Mouse (Mus musculus) kidney, postnatal 14 days (tissue): ENCODE data around the gene Stmn3.

Experiments
- DNase-seq: peaks from one replicate; pipeline ENCODE4 v3.0.0; 2022; ENCODE audit warnings: mixed read lengths

The Stmn3 gene

DNA sequence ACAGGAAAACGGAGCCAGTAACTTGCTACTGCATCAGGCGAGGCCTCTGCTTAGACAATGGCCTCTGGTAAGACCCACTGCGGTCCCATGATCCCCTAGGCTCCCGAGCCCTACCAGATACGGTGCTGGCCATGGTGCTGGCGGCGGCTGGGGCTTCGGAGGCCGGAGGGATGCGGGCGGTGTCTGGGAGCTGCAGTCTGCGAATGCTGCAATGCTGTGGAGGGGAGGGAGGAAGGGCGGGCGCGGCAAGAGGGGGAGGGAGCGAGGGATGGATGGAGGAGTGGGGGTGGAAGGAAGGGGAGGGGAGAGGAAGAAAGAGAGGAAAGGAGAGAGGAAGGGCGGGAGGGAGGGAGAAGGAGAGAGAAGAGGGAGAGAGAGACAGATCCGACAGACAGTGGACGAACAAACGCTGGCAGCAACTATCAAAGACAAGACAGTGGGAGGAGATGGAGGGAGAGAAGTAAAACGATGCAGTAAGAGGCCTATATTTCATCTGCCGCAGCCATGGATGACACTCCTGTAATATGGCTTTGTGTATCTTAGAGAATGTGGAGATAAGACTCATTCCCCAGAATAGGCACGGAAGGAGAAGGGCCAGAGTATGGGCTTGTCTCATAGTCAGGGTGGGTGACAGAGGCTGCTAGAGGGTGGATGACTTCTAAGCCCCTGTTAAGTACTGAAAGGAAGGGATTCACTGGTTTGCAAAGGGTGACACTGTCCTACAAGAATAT lies at the start of gene Stmn3:
Gene Stmn3 (minus strand): TSS at position 421 of the 731 bp plus-strand sequence.
- DNase-seq, result peak; percentile 67

DNA sequence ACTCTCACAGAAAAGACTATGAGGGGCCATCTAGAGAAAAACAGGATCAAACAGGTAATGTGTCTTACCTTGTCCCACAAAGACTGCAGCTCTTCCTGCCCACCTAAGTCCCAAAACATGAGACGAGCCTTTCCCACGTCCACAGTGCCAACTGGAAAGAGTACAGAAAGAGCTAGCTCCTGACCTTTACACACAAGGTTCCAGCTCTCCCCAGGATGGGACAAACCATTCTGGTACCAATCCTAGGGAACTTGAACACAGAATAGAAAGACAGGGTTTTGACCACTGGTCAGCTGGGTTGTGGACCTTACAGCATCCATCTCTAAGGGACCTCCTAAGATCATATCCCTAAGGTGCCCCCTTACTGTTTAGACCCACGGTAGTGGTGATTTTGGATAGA lies 49.6 kb upstream of the Stmn3 start:
- no peak for DNase-seq

DNA sequence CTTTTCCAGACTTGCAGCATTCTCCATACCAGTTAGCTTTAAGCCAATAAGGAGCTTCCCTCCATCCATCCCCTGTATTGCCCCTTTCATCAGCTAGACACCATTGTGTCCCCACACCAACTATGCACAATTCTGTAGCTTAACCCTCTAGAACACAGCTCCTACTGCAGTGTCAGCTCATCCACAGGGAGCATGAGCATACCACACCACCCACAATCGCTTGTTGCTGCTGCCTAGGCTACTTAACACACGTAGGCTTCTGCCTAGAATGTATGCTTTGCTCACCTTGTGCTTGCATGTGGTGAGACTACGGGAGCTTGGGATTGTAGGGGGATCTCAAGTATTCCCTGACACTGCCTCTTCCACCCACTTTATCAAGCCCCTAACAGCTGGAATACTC lies 42.5 kb upstream of the Stmn3 start:
- no peak for DNase-seq

DNA sequence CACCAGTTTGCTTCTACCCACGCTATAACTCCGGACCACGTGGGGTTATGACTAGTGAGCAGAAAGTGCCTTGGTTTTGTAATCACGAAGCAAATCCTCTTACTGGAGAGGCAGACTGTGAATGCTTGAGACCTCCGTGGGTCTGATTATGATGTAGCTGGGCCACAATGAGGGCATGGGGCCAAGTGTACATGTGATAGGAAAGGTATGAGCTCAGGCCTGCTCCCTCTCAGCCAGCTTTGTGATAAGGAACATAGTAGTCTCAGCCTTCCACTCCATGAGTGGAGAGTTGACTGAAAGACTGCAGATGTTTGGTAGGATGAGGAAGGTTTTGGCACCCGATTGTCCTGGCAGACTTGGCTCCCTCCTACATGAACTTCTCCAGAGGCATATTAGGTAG lies 28.5 kb upstream of the Stmn3 start:
- no peak for DNase-seq

DNA sequence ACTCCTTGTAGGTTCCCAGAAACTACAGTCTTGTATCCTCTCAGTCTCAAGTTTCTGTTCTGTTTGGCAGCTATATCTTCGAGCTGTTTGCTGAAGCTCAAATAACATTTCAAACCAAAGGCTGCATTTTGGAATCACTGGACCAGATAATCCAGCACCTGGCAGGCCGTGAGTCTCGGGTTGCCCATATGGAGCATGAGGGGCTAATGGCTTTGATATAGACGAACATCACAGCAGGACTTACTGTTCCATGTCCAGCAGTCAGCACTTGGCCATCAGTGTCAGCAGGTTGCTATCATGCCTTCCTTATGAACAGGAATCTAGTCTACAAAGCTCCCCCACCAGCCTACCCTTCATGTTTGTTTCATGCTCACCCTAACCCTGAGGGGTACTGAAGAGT lies 26.1 kb upstream of the Stmn3 start:
- DNase-seq, result no peak

DNA sequence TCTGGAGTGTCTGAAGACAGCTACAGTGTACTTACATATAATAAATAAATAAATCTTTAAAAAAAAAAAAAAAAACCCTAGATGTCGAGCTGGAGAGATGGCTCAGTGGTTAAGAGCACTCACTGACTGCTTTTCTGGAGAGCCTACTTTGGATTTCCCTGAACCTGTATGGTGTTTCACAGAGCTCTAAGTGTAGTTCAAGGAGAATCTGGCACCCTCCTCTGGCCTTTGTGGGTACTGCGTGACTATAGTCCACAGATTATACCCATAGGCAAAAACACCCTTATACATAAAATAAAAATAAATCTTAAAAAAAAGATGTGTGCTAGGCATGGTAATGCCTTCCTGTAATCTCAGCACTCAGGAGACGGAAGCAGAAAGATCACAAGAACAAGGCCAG lies 19.7 kb upstream of the Stmn3 start:
- DNase-seq, result peak; percentile 78

DNA sequence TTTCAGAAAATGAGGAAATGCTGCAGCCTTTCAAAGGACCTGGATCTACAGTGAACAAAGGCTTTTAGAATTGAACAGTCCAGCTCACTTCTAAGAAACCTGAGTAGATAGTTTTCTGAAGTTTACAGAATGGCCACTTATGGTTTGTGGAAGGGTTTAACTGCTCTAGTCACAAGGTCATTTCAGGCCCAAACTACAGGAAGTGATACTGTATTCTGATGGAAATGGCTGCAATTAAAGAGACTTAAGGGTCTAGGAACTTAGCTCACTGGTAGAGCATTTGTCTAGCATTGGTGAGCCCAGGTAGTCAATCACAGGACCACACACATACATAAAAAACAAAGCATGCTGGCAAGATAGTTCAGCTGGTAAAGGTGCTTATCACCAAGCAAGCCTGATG lies 18.2 kb upstream of the Stmn3 start:
- no peak for DNase-seq

DNA sequence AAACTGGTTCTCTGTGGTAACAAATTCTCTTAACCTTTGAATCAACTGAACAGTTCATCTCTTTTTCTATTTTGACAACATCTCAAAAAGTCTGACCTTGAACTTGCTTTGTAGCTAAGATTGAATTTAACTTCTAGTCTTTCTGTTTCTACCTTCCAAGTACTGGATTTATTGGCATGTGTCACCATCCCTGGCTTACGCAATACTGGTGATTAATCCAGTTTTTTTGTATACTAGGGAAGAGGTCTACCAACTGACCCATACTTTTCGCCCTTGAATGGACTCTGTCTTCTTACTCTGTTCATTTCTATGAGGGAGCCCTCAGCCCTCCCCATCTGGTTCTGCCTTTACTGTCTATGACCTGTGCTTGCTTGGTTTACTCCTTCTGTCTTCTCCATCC lies 11.8 kb upstream of the Stmn3 start:
- DNase-seq, result no peak

DNA sequence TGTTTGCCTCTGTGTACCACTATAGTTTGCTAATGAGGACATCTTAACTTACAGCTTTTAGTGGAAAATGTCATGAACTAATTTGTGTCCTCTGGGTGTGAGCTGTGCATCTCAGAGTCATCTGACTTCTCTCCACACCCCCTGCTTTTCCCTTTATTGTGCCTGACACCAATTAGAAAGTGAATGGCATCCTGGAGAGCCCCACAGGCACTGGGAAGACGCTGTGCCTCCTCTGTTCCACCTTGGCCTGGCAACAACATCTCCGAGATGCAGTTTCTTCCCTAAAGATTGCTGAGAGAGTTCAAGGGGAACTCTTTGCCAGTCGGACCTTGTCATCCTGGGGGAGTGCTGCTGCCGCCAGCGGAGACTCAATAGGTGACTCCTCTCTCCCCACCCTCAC lies 7.8 kb upstream of the Stmn3 start:
- no peak for DNase-seq

DNA sequence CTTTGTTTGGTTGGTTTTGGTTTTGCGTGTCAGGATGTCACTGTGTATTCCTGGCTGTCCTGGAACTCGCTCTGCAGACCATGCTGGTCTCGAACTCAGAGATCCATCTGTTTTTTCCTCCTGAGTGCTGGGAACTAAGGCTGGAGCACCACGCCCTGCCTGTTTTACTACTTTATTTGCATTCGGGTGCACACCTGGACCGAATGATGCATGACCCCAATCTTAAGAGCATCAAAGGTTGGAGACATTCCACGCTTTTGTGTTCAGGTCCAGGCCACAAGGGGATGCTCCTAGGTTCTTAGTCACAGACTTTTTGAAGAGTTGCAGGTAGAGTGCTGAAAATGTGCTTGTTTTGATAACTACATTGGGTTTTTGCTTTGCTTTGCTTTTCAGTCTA lies 5.8 kb upstream of the Stmn3 start:
- no peak for DNase-seq

DNA sequence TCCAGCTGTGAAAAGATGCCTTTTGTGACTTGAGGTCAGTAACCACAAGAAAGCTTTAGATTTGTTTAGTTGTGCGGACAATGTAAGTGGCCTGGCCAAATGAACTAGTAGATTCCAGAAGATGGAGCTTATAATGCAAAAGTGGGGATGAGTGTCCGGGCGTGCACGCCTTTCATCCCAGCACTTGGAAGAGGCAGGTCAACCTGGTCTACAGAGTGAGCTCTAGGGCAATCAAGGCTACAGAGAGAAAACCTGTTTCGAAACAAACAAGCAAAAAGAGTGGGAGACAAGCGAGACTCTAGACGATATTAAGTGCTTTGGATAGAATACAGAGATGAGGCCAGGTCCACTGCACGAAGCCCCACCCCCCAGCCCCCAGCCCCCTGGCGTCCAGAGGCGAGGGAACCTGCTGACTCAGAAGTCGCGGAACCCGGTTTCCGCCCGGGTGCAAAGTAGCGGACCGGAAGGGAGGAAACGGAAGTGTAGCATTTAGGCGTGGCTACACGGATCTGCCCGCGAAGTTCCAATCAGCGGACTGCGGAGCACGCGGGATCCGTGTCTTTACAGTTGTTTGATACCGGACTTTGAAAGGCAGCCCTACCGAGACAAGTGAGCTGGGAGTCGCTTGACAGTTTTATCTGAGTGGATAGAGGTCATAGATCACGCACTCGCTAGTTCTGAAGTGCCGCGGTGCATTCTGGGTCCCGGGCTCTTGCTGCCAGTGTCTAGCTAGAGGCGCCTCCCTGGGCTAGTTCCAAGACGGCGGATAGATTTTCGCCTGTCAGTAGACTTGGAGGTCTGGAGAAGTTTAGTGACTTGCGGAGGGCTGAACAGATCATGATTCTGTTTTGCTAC lies 5.2 kb upstream of the Stmn3 start, which contains the start of gene Rtel1:
Gene Rtel1 (plus strand): TSS at position 492 of the 855 bp plus-strand sequence.
- peak; percentile 87 for DNase-seq

DNA sequence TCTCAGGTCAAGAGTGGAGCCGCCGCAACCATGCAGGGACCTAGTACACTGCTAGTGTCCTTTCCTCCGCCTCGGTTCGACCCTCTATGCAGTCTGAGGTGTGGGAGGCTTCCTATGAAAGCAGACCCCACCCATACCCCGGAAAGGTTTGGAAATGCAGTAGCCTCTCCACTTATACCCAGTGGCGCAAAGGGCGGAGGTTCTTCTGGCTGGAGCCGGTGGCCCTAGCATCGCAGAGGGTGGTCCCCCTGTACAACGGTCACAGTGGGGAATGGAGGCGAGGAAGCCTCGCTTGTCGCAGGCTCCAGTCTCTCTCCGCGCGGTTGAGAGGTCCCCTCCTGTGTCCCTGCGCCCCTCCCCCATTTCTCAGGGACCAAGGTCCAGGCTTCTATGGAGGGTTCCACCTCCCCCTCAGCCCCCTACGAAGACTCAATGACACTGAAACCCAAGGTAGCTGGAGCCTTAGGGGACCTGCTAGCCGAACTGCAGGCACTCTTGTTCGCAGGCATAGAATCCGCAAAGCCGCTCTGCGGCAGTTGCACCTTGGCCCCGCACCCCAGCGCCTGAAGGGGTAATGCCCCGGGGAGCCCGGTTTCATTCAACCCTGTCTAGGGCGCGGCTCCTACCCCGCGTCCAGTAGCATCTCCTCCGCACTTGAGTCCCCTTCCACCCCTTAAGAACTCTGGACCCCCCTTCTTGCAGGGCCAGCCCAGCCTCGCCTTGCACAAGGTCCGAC lies 788 bp downstream of the Stmn3 start:
- no peak for DNase-seq

DNA sequence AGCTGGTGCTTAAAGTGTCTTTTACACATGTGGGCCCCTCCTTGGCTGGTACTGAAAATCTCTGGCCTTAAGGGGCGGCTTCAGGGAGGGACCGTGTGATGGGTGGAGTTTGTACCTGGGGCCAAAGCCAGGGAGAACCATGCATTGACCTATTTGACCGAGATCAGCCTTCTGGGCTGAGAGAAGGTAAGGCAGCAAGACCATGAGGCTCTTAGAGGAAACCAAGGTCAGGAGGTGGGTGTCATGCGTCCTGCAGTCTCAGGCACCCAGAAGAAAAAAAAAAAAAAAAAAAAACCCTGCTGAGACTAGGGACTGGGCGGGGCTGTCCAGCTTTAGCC lies 1.3 kb downstream of the Stmn3 start:
- DNase-seq, result no peak

DNA sequence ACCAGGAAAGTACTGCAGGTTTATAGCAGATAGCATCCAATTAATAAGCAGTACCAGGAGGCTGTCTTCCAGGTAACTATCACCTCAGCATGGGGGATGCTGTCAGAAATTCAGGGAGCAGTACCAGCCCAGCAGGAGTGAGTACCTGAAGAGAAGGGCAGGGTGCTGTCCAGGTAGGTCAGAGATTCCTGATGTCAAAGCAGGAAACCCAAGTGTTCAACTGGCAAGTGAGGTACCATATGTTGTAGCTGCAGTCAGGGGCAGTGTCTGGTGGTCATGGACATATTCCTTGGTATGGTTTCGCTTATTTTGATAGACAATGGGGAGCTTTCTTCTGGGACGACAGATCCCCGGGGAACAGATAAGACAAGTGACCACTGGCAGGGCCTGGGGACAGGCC lies 1.9 kb downstream of the Stmn3 start:
- no peak for DNase-seq

DNA sequence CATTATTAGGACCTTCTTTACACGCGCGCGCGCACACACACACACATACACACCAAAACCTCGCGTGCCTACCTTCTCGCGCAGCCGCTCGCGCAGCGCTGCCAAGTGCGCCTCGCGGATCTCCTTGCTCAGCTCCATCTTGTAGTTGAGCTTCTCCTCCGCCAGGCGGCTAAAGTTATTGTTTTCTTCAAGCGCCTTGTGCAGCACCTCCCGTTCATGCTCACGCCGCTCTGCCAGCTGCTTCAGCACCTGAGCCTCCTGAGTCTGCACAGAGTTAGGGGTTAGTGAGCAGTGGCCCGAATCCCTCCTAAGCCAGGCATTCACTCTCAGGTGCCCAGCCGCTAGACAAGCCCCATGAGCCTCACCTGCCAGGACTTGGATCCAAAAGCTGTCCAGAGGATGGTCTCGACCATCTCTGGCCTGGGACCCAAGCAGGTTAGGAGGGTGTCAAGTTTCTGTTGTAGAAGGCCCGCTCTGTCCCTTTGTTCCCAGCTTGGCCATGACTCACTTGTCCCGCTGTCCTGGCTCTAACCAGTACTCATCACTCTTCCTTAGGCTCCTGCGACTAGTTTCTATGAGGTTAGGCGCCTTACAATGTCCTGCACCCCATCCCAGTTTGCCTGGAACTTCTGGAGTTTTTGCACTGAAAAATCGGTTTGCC lies 7.0 kb downstream of the Stmn3 start:
- DNase-seq, result peak; percentile 63

DNA sequence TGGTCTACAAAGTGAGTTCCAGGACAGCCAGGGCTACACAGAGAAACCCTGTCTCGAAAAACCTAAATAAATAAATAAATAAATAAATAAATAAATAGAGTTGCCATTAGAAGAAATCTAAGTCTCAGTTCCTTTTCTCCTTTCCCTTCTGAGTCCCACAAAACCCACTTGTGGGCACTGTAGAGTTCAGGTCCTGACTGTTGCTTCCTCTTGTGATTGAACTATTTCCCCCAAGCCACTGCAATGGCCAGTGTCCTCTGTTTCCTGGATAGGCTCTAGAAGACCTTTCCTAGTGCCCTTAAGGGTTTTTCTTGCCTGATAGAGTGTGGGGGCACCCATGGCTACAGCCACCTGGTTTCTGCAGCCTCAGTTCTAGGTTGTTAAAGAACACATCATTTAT lies 9.4 kb downstream of the Stmn3 start:
- no peak for DNase-seq

DNA sequence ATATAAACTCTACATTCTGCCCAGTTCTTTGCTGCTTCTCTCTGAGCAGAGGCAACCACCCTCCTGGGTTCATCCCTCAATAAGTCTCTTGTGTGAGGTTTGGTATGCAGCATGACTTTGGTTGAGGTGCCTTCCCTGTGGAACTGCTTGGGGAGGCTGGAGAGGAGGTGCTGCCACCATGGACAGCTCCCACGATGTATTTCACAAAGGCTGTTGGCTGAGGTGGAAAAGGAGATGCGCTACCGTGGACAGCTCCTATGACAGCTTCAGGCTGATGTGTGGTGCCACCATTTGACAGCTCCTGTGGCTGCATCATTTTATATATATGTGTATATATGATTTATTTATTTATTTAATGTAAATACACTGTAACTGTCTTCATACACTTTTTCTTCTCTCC lies 12.3 kb downstream of the Stmn3 start:
- peak; percentile 39 for DNase-seq

DNA sequence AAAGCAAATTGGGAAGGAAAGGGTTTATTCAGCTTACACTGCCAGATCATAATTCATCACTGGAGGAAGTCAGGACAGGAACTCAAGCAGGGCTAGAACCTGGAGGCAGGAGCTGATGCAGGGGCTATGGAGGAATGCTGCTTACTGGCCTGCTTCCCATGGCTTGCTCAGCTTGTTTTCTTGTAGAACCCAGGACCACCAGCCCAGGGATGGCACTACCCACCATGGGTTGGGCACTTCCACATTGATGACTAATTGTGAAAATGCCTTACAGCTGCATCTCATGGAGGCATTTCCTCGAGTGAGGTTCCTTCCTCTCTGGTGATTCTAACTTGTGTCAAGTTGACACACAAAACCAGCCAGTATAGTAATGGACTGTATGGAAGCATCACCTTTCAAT lies 23.4 kb downstream of the Stmn3 start:
- no peak for DNase-seq

DNA sequence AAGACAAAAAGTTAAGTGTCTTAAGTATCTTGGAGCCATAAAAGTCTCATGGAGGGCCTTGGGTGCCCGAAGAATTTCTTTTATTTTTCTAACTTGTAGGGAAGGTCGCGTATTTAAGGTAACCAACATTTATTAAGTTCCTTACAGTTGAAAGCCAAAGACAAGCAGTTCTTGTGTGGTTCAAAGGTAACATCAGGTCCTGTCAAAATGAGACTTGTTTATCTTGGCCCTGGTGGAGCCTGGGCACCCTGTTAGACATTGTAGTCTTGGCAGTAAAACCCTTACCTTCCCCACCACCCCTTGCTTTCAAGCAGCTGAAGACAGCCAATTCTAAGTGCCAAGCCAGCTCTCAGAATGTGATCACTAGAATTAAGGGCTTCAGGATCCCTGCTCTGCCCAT lies 25.6 kb downstream of the Stmn3 start:
- peak; percentile 31 for DNase-seq

DNA sequence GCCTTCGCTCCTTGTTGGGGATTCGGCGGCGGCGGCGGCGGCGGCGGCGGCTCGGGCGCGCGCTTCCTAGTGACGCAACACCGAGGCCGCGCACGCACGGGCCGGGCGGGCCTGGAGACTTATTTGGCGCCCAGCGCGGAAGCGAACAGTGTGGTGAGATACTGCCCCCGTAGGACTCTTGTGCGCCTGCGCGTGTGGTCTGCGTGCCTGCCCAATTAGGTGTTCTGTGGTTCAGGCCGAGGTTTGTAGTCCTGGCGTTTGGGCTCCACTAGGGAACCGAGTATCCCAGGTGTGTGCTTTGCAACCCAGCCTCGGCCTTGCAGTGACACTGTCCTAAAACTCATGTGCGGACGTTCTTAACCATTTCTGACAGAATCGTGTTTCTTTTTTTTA lies 26.3 kb downstream of the Stmn3 start, which contains the start of gene Gmeb2:
Gene Gmeb2 (minus strand): TSS at position 78 of the 393 bp plus-strand sequence.
- DNase-seq, result peak; percentile 97

DNA sequence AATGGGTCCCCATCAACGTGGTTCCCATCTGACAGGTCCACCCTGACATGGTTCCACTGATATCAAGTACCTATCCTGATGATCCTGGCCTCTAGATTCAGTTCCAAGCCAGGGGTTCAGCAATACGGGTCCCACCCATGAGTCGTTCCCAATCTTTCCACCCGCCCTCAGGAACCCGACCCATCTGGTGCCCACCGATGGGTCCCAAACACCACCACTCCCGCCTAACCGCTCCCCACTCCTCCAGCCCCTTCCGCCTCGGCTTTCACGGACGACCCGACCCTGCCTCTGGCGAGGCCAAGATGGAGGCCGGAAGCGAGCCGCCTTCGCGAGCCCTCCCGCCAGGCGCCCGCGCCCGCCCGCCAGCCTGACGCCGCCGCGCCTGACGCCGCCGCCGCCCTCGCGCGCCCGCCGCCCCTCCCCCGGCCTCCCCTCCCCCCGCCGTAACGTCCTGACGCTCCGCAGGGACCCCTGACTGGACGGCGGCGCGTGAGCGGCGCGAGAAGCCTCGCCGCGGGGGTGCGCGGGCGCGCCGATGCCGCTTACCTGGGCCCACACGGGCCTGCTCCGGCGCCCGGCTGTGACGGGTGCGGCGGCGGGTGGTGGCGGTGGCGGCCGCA lies 26.9 kb downstream of the Stmn3 start:
- DNase-seq, result peak; percentile 92

DNA sequence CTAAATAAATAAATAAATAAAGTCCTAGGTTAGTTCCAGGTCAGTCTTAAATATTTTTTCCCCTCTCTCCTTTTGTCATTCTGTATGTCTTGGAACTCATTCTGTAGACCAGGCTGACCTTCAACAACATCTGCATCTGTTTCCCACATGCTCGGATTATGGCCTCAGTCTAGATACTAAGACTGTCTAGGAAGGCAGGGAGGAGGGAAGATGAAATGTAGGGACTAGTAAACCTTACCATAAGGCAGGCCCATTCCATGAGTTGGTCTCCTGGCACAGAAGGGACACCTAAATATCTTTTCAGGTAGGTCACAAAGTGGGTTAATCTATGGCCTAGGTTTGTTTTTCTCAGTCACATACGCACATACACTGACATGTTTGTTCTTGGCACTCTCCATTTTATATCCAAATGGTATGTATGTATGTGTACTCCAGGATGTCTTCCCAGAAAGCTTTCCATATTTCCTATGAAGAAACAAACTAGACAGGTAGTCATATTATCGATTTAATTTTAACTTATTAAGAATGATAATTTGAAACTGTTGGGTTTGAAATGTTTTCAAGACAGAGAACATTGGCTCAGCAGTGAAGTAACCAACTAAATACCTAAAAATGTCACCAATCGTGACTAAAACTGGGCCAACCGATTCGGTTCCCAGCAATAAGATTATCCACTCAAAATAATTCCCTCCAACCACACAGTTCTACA lies 27.5 kb downstream of the Stmn3 start:
- DNase-seq, result no peak
